Mouse (Mus musculus): ENCODE data around the gene Acot2. TPM values are rescaled to one million over a fixed set of nuclear protein-coding genes. Genes with fewer than 3 reads are reported as not detected.
"Not testable (repeated sequence)": the region's sequence is repeated elsewhere in the genome, so short reads cannot be mapped to it uniquely, and the experiment has no call there.

Acot2 gene
- polyA plus RNA-seq, 2 experiments, result 2.7 to 6.0 TPM

DNA sequence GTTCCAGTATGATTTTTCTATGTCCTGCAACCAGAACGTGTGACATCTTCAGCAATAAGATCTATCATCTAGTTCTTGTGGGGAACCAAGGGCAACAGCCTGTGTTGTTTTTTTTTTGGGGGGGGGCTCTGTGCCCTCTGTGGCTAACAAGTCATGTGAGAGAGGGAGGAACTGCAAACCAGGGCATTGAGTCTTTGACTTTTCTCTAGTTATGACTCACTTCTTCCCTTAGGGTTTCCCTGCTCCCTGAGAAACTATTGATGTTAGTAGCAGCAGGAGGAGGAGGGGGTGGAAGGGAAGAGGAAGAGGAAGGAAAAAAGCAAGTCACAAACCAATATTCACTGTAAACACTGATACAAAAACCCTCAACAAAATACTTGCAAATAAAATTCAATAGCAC, 16.2 kb downstream of the Acot2 start:
- 54% methylated on average over 1 of the region's 1 CpGs for WGBS (ENCODE audit: insufficient replicate concordance)
- H3K4me2 ChIP-seq (ENCODE audit: low read depth), result no peak overlapping the region
- ATAC-seq (ENCODE audit: insufficient read depth) (no peak), DNase-seq (ENCODE audit: low read depth in 3 of 3, low spot score in 3 of 3) (no peak)
- H3K27me3 ChIP-seq (ENCODE audit: control insufficient read depth, insufficient read depth, low read length), result peaks cover 1% of the 10 kb centered on the region
- no peak for TF ChIP-seq EP300 (IDR thresholded peaks at IDR 0.05; ENCODE audit: low read depth)
- TF ChIP-seq CTCF (IDR thresholded peaks at IDR 0.05; ENCODE audit: low read depth), result no peak
- H3K4me1 ChIP-seq (replicated peaks; ENCODE audit: control insufficient read depth in 2 of 2, insufficient read depth in 2 of 2, low read length in 1 of 2), result peaks cover 0 to 4% of the 10 kb centered on the region in 2 experiments; a peak in 1 of 4 replicates
- H3K9ac ChIP-seq (replicated peaks), result no peak overlapping the region
- no peaks in the 10 kb centered on the region for H3K9me3 ChIP-seq (ENCODE audit: control insufficient read depth, low read length)
- H3K4me3 ChIP-seq (ENCODE audit: insufficient read depth in 1 of 2, low read depth in 2 of 2, low read length in 2 of 2), result no peak overlapping the region
- H3K36me3 ChIP-seq (replicated peaks; ENCODE audit: control insufficient read depth, insufficient read depth, low read depth), result no peaks in the 10 kb centered on the region
- no peak overlapping the region for H3K27ac ChIP-seq

DNA sequence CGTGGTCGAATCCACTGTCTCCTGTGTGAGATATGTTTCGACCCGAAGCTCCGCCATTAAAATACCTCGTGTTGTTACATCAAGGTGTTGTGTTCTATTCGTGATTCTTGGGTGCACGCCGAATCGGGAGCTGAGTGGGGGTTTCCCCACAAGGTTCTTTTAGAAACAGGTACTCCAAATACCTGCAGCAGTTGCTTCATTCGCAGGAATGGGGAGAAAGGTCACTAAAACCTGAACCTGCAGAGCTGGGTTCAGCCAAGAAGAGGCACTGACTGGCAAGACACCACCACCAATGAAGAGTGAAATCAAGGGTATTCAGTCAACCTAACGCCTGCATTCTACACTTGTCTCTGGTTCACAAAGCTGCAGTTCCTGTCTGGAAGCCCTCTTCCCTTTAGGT, 20.6 kb downstream of the Acot2 start:
- no peak for DNase-seq (ENCODE audit: low read depth in 3 of 3, low spot score in 3 of 3)
- no peak for TF ChIP-seq EP300 (IDR thresholded peaks at IDR 0.05; ENCODE audit: low read depth)
- TF ChIP-seq CTCF (IDR thresholded peaks at IDR 0.05; ENCODE audit: low read depth), result no peak
- H3K27me3 ChIP-seq (ENCODE audit: control insufficient read depth, insufficient read depth, low read length), result peaks cover 13% of the 10 kb centered on the region
- no peaks in the 10 kb centered on the region for H3K9me3 ChIP-seq (ENCODE audit: control insufficient read depth, low read length)
- no peak overlapping the region for H3K27ac ChIP-seq
- 0 out of 4 replicates have a peak, but pooled peaks cover 0 to 3% of the 10 kb centered on the region in 2 experiments for H3K4me1 ChIP-seq (replicated peaks; ENCODE audit: control insufficient read depth in 2 of 2, insufficient read depth in 2 of 2, low read length in 1 of 2)
- no peak overlapping the region for H3K4me3 ChIP-seq (ENCODE audit: insufficient read depth in 1 of 2, low read depth in 2 of 2, low read length in 2 of 2)
- no peak for ATAC-seq (ENCODE audit: insufficient read depth)
- no peak overlapping the region for H3K9ac ChIP-seq (replicated peaks)
- H3K4me2 ChIP-seq (ENCODE audit: low read depth), result no peak overlapping the region
- 72% methylated on average over 12 of the region's 12 CpGs for WGBS (ENCODE audit: insufficient replicate concordance)
- no peaks in the 10 kb centered on the region for H3K36me3 ChIP-seq (replicated peaks; ENCODE audit: control insufficient read depth, insufficient read depth, low read depth)

DNA sequence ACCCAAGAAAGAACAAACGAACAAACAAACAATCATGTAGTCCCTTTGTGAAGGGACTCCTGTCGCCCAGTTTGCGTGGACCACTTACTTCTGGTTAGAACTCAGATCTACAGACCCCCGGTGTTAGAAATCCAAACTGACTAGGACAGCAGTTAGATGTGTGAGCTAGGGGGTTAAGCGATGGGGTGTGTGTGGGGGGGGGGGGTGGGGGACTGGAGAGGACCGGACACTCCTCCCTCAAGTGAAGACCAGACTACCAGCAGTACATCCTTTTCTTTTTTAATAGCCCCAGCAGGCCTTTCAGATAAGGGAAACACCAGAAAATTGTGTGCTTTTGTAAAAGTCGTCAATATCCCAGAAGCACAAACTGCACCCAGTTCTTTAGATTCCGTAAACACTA, 21.1 kb downstream of the Acot2 start:
- Histone ChIP-seq H3K4me1 (replicated peaks; ENCODE audit: control insufficient read depth in 2 of 2, insufficient read depth in 2 of 2, low read length in 1 of 2) (0 out of 4 replicates have a peak, but pooled peaks cover 0 to 3% of the 10 kb centered on the region in 2 experiments), H3K27ac (no peak overlapping the region), H3K9ac (replicated peaks) (no peak overlapping the region), H3K36me3 (replicated peaks; ENCODE audit: control insufficient read depth, insufficient read depth, low read depth) (no peaks in the 10 kb centered on the region), H3K4me3 (ENCODE audit: insufficient read depth in 1 of 2, low read depth in 2 of 2, low read length in 2 of 2) (no peak overlapping the region), H3K4me2 (ENCODE audit: low read depth) (peak overlapping the region; percentile 29), H3K9me3 (ENCODE audit: control insufficient read depth, low read length) (no peaks in the 10 kb centered on the region), H3K27me3 (ENCODE audit: control insufficient read depth, insufficient read depth, low read length) (peaks cover 13% of the 10 kb centered on the region)
- 49% methylated on average over 8 of the region's 8 CpGs for WGBS (ENCODE audit: insufficient replicate concordance)
- ATAC-seq (ENCODE audit: insufficient read depth), result no peak
- no peak for TF ChIP-seq EP300 (IDR thresholded peaks at IDR 0.05; ENCODE audit: low read depth)
- TF ChIP-seq CTCF (IDR thresholded peaks at IDR 0.05; ENCODE audit: low read depth), result no peak
- no peak for DNase-seq (ENCODE audit: low read depth in 3 of 3, low spot score in 3 of 3)

DNA sequence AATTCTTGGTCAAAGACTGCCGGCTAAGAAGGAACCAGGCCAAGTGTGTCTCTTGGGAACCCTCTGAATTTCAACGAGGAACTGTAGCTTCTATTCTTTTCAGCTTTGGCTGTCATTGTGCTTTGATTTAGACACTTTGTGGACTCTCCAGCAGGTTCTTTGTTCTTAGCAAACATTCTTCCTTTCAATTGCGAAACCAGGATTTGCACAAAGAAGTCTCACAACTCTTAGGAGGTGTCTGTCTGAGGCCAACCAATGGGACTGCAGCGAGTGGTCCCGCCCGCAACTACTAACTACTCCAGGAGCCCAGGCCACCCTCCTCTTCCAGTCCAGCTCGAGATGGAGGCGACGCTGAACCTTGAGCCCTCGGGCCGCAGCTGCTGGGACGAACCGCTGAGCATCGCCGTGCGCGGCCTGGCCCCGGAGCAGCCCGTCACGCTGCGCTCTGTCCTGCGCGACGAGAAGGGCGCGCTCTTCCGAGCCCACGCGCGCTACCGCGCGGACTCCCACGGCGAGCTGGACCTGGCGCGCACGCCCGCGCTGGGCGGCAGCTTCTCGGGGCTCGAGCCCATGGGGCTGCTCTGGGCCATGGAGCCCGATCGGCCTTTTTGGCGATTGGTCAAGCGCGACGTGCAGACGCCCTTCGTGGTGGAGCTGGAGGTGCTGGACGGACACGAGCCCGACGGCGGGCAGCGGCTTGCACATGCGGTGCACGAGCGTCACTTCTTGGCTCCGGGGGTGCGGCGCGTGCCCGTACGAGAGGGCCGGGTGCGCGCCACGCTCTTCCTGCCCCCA, 21.7 kb downstream of the Acot2 start, which contains the start of gene Acot1:
TSS of gene Acot1 (plus strand) at position 320 of the 795 bp plus-strand sequence.
- H3K9me3 ChIP-seq (ENCODE audit: control insufficient read depth, low read length); H3K4me1 ChIP-seq (replicated peaks; ENCODE audit: control insufficient read depth in 2 of 2, insufficient read depth in 2 of 2, low read length in 1 of 2); H3K36me3 ChIP-seq (replicated peaks; ENCODE audit: control insufficient read depth, insufficient read depth, low read depth); H3K27ac ChIP-seq: not testable (repeated sequence)
- Histone ChIP-seq H3K27me3 (ENCODE audit: control insufficient read depth, insufficient read depth, low read length) (peaks cover 13% of the 10 kb centered on the region), H3K9ac (replicated peaks) (peak within 1 kb of the TSS; percentile 13; the same call in 1 of the 2 replicates), H3K4me3 (ENCODE audit: insufficient read depth in 1 of 2, low read depth in 2 of 2, low read length in 2 of 2) (peak within 1 kb of the TSS; percentile 34 to 36), H3K4me2 (ENCODE audit: low read depth) (peak within 1 kb of the TSS; percentile 29)
- 4% methylated on average over 54 of the region's 70 CpGs for WGBS (ENCODE audit: insufficient replicate concordance)
- DNase-seq (ENCODE audit: low read depth in 3 of 3, low spot score in 3 of 3) (peak in 1 of 3 experiments; percentile 14), ATAC-seq (ENCODE audit: insufficient read depth) (peak; percentile 26; the same call in 1 of the 2 replicates)

DNA sequence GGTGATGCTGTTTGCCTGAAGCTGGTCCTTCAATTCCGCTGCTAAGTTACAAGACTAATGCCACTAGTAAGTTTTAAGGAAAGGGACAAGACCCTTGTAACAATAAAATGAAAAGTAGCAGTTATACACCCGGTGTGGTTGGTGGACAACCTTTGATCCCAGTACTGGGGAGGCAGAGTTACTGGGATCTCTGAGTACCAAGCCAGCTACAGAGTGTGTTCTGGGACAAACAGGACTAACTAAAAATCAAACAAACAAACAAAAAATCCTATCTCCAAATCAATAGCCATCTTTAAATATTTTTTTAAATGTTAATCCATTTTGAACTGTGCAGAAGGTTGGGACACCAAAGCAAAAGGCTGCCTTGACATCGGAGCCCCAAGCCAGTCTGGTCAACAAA, 22.5 kb downstream of the Acot2 start:
- DNase-seq (ENCODE audit: low read depth in 3 of 3, low spot score in 3 of 3), result no peak
- TF ChIP-seq CTCF (IDR thresholded peaks at IDR 0.05; ENCODE audit: low read depth) (no peak), EP300 (IDR thresholded peaks at IDR 0.05; ENCODE audit: low read depth) (no peak)
- Histone ChIP-seq H3K4me3 (ENCODE audit: insufficient read depth in 1 of 2, low read depth in 2 of 2, low read length in 2 of 2) (peak overlapping the region; percentile 29 to 34), H3K36me3 (replicated peaks; ENCODE audit: control insufficient read depth, insufficient read depth, low read depth) (no peaks in the 10 kb centered on the region), H3K4me1 (replicated peaks; ENCODE audit: control insufficient read depth in 2 of 2, insufficient read depth in 2 of 2, low read length in 1 of 2) (0 out of 4 replicates have a peak, but pooled peaks cover 0 to 3% of the 10 kb centered on the region in 2 experiments), H3K27me3 (ENCODE audit: control insufficient read depth, insufficient read depth, low read length) (peaks cover 13% of the 10 kb centered on the region), H3K4me2 (ENCODE audit: low read depth) (peak overlapping the region; percentile 29), H3K9ac (replicated peaks) (peak overlapping the region; percentile 13; the same call in 1 of the 2 replicates), H3K27ac (no peak overlapping the region), H3K9me3 (ENCODE audit: control insufficient read depth, low read length) (no peaks in the 10 kb centered on the region)
- ATAC-seq (ENCODE audit: insufficient read depth), result no peak
- WGBS (ENCODE audit: insufficient replicate concordance), result 63% methylated on average over 3 of the region's 3 CpGs
